Mouse (Mus musculus): Measurements from ENCODE around the gene Lrp10. TPM values are rescaled to one million over a fixed set of nuclear protein-coding genes. Genes with fewer than 3 reads are reported as not detected.

The Lrp10 gene
- polyA plus RNA-seq (2017; shearing (Covaris generic)): 391 TPM

GRCm38 (mm10) chr14:54463959-54464292 is at the start of gene Lrp10:
TSS of gene Lrp10 (plus strand) at chr14:54464137.

GRCm38 (mm10) chr14:54417623-54418081 is 46.3 kb upstream of the Lrp10 start, which contains the start of gene Slc7a7:
TSS of gene Slc7a7 (minus strand) at chr14:54417780.

GRCm38 (mm10) chr14:54426689-54427398 is 37.1 kb upstream of the Lrp10 start, which contains the start of gene Mrpl52:
TSS of gene Mrpl52 (plus strand) at chr14:54426909.

GRCm38 (mm10) chr14:54431334-54432077 is 32.4 kb upstream of the Lrp10 start, which contains the start of gene Mmp14:
TSS of gene Mmp14 (plus strand) at chr14:54431612.

GRCm38 (mm10) chr14:54475941-54476844 is 12.3 kb downstream of the Lrp10 start, which contains the start of gene Rem2:
TSS of gene Rem2 (plus strand) at chr14:54476100.

Other genes with a start within 250 kb of the Lrp10 start
- gene Dad1, start 210.0 kb upstream of the Lrp10 start, polyA plus RNA-seq (2017; shearing (Covaris generic)): 435 TPM
- gene Abhd4, start 209.9 kb upstream of the Lrp10 start, polyA plus RNA-seq (2017; shearing (Covaris generic)): 13.4 TPM
- 0.04 TPM for gene Olfr49, start 179.2 kb upstream of the Lrp10 start, polyA plus RNA-seq (2017; shearing (Covaris generic))
- 58.9 TPM for gene Oxa1l, start 103.3 kb upstream of the Lrp10 start, polyA plus RNA-seq (2017; shearing (Covaris generic))
- gene Slc7a7, start 46.4 kb upstream of the Lrp10 start, polyA plus RNA-seq (2017; shearing (Covaris generic)): 1.6 TPM
- 215 TPM for gene Mrpl52, start 37.2 kb upstream of the Lrp10 start, polyA plus RNA-seq (2017; shearing (Covaris generic))
- 6.9 TPM for gene Mmp14, start 32.5 kb upstream of the Lrp10 start, polyA plus RNA-seq (2017; shearing (Covaris generic))
- 0.71 TPM for gene Rem2, start 12.0 kb downstream of the Lrp10 start, polyA plus RNA-seq (2017; shearing (Covaris generic))
- gene Prmt5, start 53.4 kb downstream of the Lrp10 start, polyA plus RNA-seq (2017; shearing (Covaris generic)): 44.9 TPM
- gene Haus4, start 90.5 kb downstream of the Lrp10 start, polyA plus RNA-seq (2017; shearing (Covaris generic)): 31.7 TPM
- 0.53 TPM for gene Ajuba, start 113.4 kb downstream of the Lrp10 start, polyA plus RNA-seq (2017; shearing (Covaris generic))
- gene 4931414P19Rik, start 141.9 kb downstream of the Lrp10 start, polyA plus RNA-seq (2017; shearing (Covaris generic)): 2.4 TPM
- gene Psmb5, start 153.9 kb downstream of the Lrp10 start, polyA plus RNA-seq (2017; shearing (Covaris generic)): 216 TPM
- gene Psmb11, start 157.3 kb downstream of the Lrp10 start, polyA plus RNA-seq (2017; shearing (Covaris generic)): not detected
- not detected for gene Gm17606, start 176.8 kb downstream of the Lrp10 start, polyA plus RNA-seq (2017; shearing (Covaris generic))
- gene Cdh24, start 177.2 kb downstream of the Lrp10 start, polyA plus RNA-seq (2017; shearing (Covaris generic)): 1.9 TPM
- 79.9 TPM for gene 1700123O20Rik, start 222.1 kb downstream of the Lrp10 start, polyA plus RNA-seq (2017; shearing (Covaris generic))
- 108 TPM for gene Acin1, start 222.8 kb downstream of the Lrp10 start, polyA plus RNA-seq (2017; shearing (Covaris generic))
- not detected for gene Gm29776, start 234.7 kb downstream of the Lrp10 start, polyA plus RNA-seq (2017; shearing (Covaris generic))
- not detected for gene Cebpe, start 248.0 kb downstream of the Lrp10 start, polyA plus RNA-seq (2017; shearing (Covaris generic))